Mouse (Mus musculus) heart, embryonic 12.5 days (tissue): Measurements from ENCODE around the gene Ankrd44. TPM values are rescaled to one million over a fixed set of nuclear protein-coding genes. Genes with fewer than 3 reads are reported as not detected.

Experiments
- ATAC-seq: fragments of 200-750 bp; cut with Nextera tagmentation; 2 replicates; pipeline ENCODE4 v1.8.0; 2017; ENCODE audit warnings: moderate TSS enrichment, moderate library complexity; ENCODE audit not compliant: insufficient number of reproducible peaks, low FRiP score
- H3K27ac ChIP-seq: fragments of 300-500 bp; sonication (generic); 2 replicates; pipeline ENCODE4 v1.5.1; 2016; ENCODE audit warnings: mild to moderate bottlenecking, moderate library complexity; ENCODE audit not compliant: poor library complexity, severe bottlenecking
- H3K27me3 ChIP-seq: fragments of 300-500 bp; sonication (generic); replicated peaks from 2 replicates; pipeline ENCODE4 v1.6.1; 2016; ENCODE audit warnings: mild to moderate bottlenecking, moderate library complexity
- H3K36me3 ChIP-seq: fragments of 300-500 bp; sonication (generic); 2 replicates; pipeline ENCODE4 v1.6.1; 2016; ENCODE audit warnings: mild to moderate bottlenecking, moderate library complexity
- H3K4me1 ChIP-seq: fragments of 300-500 bp; sonication (generic); replicated peaks from 2 replicates; pipeline ENCODE4 v1.6.1; 2016; ENCODE audit warnings: mild to moderate bottlenecking
- H3K4me2 ChIP-seq: fragments of 300-500 bp; sonication (generic); 2 replicates; pipeline ENCODE4 v1.6.1; 2016; ENCODE audit warnings: mild to moderate bottlenecking, moderate library complexity
- H3K4me3 ChIP-seq: fragments of 300-500 bp; sonication (generic); 2 replicates; pipeline ENCODE4 v1.5.1; 2016; ENCODE audit warnings: mild to moderate bottlenecking
- H3K9ac ChIP-seq: fragments of 300-500 bp; sonication (generic); 2 replicates; pipeline ENCODE4 v1.6.1; 2016; ENCODE audit warnings: mild to moderate bottlenecking, moderate library complexity
- H3K9me3 ChIP-seq: fragments of 300-500 bp; sonication (generic); replicated peaks from 2 replicates; pipeline ENCODE4 v1.6.1; 2016; ENCODE audit warnings: mild to moderate bottlenecking, moderate library complexity
- WGBS: fragments of 180-500 bp; shearing (Covaris S2); methylation state at CpG from one replicate; pipeline ENCODE4 v1.1.7; 2016; 5-methylcytosine and 5-hydroxymethylcytosine counted together
- polyA plus RNA-seq: library from polyadenylated mRNA; unstranded; fragments of >200 nt; fragmentation: Nextera tagmentation; extraction: Ambion mirVana; gene quantifications from 2 replicates; pipeline ENCODE4 v1.2.1, GENCODE M21; 2016

Gene Ankrd44
- polyA plus RNA-seq, 1 experiment from 2014 or later, result 11.0 TPM

DNA sequence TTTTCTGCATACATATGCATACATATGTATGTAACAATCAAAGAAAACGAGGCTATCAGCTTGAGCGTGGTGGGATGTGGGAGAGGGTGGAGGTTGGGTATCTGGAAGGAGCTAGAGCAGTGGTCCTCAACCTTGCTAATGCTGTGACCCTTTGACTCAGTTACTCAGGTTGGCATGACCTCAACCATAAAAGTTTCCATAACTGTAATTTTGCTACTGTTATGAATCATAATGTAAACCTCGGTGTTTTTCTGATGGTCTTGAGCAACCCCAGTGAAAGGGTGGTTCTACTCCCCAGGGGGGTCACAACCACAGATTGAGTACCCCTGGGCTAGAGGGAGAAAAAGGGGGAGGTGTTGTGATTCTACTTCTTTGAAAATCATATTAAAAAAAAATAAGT, 9.3 kb upstream of the Ankrd44 start:
- Histone ChIP-seq H3K9ac (no peak overlapping the region), H3K9me3 (no peaks in the 10 kb centered on the region), H3K4me2 (no peak overlapping the region), H3K4me3 (no peak overlapping the region), H3K36me3 (no peaks in the 10 kb centered on the region), H3K27me3 (no peaks in the 10 kb centered on the region), H3K4me1 (peaks cover 10% of the 10 kb centered on the region), H3K27ac (no peak overlapping the region)
- ATAC-seq, result no peak
- WGBS, result 80% methylated on average over 3 of the region's 3 CpGs

DNA sequence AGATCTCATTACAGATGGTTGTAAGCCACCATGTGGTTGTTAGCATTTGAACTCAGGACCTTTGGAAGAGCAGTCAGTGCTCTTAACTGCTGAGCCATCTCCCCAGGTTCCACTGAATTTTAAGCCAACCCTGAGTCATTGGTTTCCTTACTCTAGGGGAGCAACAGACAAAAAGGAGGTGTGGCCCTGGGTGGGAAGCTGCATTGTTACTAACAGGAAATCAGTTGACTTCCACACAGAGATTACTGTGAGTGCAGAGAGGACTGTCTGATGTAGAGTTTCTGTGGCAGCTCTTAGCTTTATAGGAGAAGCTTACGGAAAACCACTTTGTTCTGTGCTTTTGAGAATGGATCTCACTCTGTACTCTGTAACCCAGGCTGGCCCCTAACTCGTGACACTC, 8.7 kb upstream of the Ankrd44 start:
- H3K9me3 ChIP-seq, result no peaks in the 10 kb centered on the region
- 60% methylated on average over 2 of the region's 2 CpGs for WGBS
- peak; percentile 18; the same call in 1 of the 2 replicates for ATAC-seq
- H3K4me3 ChIP-seq, result no peak overlapping the region
- peaks cover 11% of the 10 kb centered on the region for H3K4me1 ChIP-seq
- no peak overlapping the region for H3K4me2 ChIP-seq
- no peaks in the 10 kb centered on the region for H3K36me3 ChIP-seq
- no peak overlapping the region for H3K27ac ChIP-seq
- H3K27me3 ChIP-seq, result no peaks in the 10 kb centered on the region
- no peak overlapping the region for H3K9ac ChIP-seq

GRCm38 (mm10) chr1:54933646-54934045, 7.5 kb upstream of the Ankrd44 start:
- H3K27ac ChIP-seq, result no peak overlapping the region
- no peak overlapping the region for H3K9ac ChIP-seq
- no peaks in the 10 kb centered on the region for H3K27me3 ChIP-seq
- peaks cover 11% of the 10 kb centered on the region for H3K4me1 ChIP-seq
- no peaks in the 10 kb centered on the region for H3K36me3 ChIP-seq
- ATAC-seq, result no peak
- WGBS, result 74% methylated on average over 5 of the region's 5 CpGs
- no peak overlapping the region for H3K4me2 ChIP-seq
- no peaks in the 10 kb centered on the region for H3K9me3 ChIP-seq
- no peak overlapping the region for H3K4me3 ChIP-seq

DNA sequence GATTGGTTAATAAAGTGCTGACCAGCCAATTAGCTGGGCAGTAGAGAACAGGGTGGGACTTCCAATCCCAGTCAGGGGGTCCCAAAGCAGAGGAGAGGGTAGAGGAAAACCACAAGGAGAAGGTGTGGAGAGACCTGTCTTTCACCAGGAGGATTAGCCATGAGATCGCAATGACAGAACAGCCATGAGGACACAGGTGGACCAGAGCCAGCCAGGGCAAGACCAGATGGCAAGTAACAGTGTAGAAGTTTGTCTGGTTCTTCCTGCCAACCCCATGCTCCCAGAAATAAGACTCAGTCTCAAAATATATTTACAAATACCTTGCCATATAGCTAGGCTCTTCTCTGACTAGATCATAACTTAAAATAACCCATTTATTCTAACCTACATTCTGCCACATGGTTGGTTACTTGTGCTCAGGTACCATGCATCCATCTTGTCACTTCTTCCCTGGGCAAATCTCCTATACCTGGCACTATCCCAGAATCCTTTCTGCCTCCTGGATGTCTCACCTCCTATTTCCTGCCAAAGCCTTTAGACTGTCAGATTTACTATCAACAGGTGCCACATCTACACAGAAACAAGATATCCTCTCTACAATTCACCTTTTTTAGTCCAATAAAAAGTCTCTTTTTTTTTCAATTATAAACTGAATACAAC, 6.4 kb upstream of the Ankrd44 start:
- Histone ChIP-seq H3K4me1 (peaks cover 11% of the 10 kb centered on the region), H3K4me3 (no peak overlapping the region), H3K4me2 (no peak overlapping the region), H3K27me3 (no peaks in the 10 kb centered on the region), H3K27ac (no peak overlapping the region), H3K36me3 (no peaks in the 10 kb centered on the region), H3K9ac (no peak overlapping the region), H3K9me3 (no peaks in the 10 kb centered on the region)
- ATAC-seq, result no peak
- WGBS, result 100% methylated on average over 1 of the region's 1 CpGs

DNA sequence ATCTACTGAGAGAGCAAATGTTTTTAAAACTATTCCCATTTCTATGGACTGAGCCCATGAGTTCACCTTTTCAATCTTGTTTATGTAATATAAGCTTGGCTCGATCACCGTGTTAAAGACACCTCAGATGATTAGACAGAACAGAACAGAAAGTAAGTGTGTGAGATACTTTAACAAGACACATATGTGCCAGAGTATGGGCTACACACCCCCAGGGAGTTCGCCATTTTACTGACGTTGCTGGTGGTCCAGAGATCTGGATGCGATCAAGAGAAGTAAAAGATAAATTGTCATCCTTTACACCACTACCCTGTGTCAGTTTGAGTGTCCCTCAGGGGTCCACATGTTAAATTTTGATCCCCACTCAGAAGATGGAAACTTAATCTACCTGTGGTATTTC, 5.0 kb upstream of the Ankrd44 start:
- H3K4me3 ChIP-seq, result no peak overlapping the region
- ATAC-seq, result no peak
- no peaks in the 10 kb centered on the region for H3K36me3 ChIP-seq
- no peak overlapping the region for H3K4me2 ChIP-seq
- H3K9ac ChIP-seq, result no peak overlapping the region
- WGBS, result 80% methylated on average over 5 of the region's 5 CpGs
- H3K9me3 ChIP-seq, result no peaks in the 10 kb centered on the region
- H3K27me3 ChIP-seq, result no peaks in the 10 kb centered on the region
- no peak overlapping the region for H3K27ac ChIP-seq
- H3K4me1 ChIP-seq, result peaks cover 11% of the 10 kb centered on the region

DNA sequence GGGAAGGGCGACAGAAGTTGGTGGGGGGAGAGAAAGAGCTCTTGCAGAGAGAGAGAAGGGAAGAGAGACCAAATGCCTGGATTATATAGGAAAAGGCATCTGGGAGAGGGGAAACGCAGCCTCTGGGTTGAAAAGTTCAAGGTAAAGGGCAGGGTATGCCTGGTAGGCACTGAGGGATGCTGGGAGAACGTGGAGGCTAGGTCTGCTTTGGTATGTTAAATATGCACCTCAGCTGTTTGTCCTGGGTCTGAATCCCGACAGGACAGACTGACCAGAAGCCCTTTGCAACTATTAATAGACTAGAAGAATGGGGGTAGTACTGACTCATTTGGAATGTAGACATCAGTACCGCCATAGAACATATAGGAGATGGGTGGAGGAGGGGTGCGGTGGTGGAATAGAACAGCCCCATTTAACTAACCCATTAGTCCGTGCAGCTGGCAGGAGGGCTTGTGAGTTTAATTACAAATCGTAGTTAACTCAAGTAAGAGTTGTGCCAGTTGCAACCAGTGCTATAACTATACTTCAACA, 4.5 kb upstream of the Ankrd44 start:
- WGBS, result 39% methylated on average over 8 of the region's 8 CpGs
- no peak overlapping the region for H3K27ac ChIP-seq
- no peak for ATAC-seq

GRCm38 (mm10) chr1:54925451-54925934, 694 bp downstream of the Ankrd44 start:
- ATAC-seq, result peak; percentile 49; the same call in 1 of the 2 replicates
- Histone ChIP-seq H3K9ac (peak overlapping the region; percentile 91), H3K27ac (peak overlapping the region; percentile 72), H3K4me2 (peak overlapping the region; percentile 72), H3K4me3 (peak overlapping the region; percentile 96), H3K36me3 (no peaks in the 10 kb centered on the region), H3K27me3 (no peaks in the 10 kb centered on the region), H3K9me3 (no peaks in the 10 kb centered on the region), H3K4me1 (peaks cover 35% of the 10 kb centered on the region)
- WGBS, result 1% methylated on average over 30 of the region's 30 CpGs

More for the DNA sequence above, 4.5 kb upstream of the Ankrd44 start:
- Histone ChIP-seq H3K4me1 (peaks cover 11% of the 10 kb centered on the region), H3K27me3 (no peaks in the 10 kb centered on the region), H3K36me3 (no peaks in the 10 kb centered on the region), H3K9me3 (no peaks in the 10 kb centered on the region), H3K4me2 (0 out of 2 replicates have a peak overlapping the region, but pooled peaks have one; percentile 8), H3K4me3 (no peak overlapping the region), H3K9ac (no peak overlapping the region)

DNA sequence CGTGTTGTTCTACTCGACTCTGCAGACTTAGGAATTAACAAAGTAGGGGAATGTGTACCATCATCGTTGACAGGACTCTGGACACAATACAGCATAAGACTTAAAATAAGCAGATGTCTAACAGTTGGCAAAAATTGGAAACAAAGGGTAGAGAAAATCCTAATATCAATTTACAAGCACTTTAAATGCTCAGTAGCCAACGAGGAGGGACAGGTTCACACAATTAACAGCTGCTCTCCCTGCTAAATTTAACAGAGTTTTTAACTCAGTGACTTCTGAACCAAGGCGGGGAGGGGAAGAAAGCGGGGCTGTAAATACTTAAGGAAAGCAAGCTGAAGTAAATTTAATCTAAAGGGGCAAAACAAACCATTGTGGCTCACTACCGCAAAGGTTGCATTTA, 1.4 kb downstream of the Ankrd44 start:
- 47% methylated on average over 7 of the region's 7 CpGs for WGBS
- Histone ChIP-seq H3K27me3 (no peaks in the 10 kb centered on the region), H3K4me3 (peak overlapping the region; percentile 96), H3K9me3 (no peaks in the 10 kb centered on the region), H3K9ac (peak overlapping the region; percentile 91), H3K4me2 (peak overlapping the region; percentile 72), H3K36me3 (no peaks in the 10 kb centered on the region), H3K4me1 (peaks cover 33% of the 10 kb centered on the region), H3K27ac (no peak overlapping the region)
- ATAC-seq, result no peak

DNA sequence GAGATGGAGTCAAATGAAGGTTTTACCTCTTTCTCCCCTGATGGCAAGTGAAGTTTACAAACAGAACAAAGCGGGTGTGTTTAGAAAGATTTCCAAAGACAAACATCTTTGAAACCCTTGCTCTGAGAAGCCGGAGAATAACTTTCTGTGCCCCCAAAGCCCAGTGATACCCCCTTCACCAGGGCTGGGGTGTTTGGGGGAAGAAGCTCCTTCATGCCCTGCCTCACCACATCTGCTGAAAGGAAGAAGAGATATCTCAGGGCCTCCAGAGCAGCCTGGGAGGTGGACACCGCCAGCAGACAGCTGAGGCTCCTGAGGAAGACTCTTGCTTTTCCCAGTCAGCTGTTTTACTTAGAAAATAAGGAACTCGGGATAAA, 1.9 kb downstream of the Ankrd44 start:
- H3K9me3 ChIP-seq, result no peaks in the 10 kb centered on the region
- WGBS, result 57% methylated on average over 4 of the region's 4 CpGs
- peaks cover 33% of the 10 kb centered on the region for H3K4me1 ChIP-seq
- ATAC-seq, result no peak
- H3K4me2 ChIP-seq, result peak overlapping the region; percentile 72
- no peak overlapping the region for H3K27ac ChIP-seq
- H3K36me3 ChIP-seq, result no peaks in the 10 kb centered on the region
- no peaks in the 10 kb centered on the region for H3K27me3 ChIP-seq
- H3K4me3 ChIP-seq, result peak overlapping the region; percentile 96; the same call in 1 of the 2 replicates
- H3K9ac ChIP-seq, result no peak overlapping the region

DNA sequence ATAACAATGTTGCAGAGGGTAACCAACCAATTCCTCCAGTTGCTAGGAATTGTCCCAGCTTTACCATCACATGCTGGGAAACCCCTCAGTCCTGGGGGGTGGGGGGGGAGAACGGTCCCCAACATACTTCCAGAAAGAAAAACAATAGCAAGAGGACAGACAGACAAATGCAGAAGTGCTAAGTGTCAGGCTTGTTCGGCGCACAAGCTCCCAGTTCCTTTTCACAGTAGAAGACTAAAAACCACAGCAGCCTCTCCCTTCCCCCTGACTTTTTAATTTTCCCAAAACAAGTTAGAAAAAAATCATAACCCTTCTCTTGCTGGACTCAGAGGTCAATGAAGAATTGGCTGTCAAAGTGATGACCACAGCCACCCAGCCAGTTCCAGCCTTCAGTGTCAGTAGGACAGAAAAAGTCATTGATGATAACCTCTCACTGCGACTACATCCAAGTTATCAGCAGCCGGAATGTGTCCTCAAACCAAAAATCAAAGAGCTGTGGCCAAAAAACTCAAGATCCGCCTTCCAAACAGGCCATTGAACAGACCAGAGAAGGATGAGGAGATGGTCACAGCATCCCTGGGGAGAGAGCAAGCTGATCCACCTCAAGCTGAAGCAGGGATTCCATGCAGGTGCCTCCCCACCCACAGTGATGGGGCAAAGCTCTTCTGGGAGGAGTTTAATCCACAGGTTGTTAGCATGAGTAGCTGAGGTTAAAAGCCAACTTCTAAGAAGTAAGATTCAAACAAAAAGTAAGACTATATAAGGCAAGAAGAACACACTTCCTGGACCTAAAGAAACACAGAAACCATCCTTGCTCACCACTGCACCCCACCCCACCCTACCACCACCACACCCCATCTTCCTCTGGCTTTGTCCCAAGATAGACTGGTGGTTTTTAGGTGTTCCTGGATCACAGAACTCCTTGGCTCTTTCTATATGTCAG, 2.5 kb downstream of the Ankrd44 start:
- WGBS, result 61% methylated on average over 6 of the region's 6 CpGs
- H3K4me1 ChIP-seq, result peaks cover 33% of the 10 kb centered on the region
- peak overlapping the region; percentile 72; the same call in 1 of the 2 replicates for H3K4me2 ChIP-seq
- H3K9me3 ChIP-seq, result no peaks in the 10 kb centered on the region
- H3K36me3 ChIP-seq, result no peaks in the 10 kb centered on the region
- H3K27ac ChIP-seq, result no peak overlapping the region
- H3K27me3 ChIP-seq, result no peaks in the 10 kb centered on the region
- H3K4me3 ChIP-seq, result no peak overlapping the region
- H3K9ac ChIP-seq, result no peak overlapping the region
- no peak for ATAC-seq

DNA sequence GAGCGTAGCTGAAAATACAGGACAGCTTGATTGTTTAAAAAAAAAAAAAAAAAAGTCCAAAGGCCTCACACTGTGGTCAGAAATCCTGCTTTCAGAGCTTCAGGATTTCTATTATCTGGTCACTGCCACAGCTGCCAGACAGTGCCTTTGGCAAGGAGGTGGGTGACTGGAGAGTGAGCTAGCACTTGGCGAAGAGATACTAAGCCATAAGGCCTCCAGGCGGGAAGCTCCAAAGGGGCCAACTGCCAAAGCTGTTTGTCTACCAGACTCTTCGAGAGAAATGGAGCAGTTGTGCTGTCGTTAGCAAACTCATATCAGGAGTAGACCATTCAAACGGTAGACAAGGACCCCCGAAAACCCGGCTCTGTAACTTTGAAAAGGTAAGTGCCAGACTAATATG, 3.5 kb downstream of the Ankrd44 start:
- H3K27me3 ChIP-seq, result no peaks in the 10 kb centered on the region
- H3K9ac ChIP-seq, result no peak overlapping the region
- peaks cover 33% of the 10 kb centered on the region for H3K4me1 ChIP-seq
- no peak overlapping the region for H3K27ac ChIP-seq
- ATAC-seq, result no peak
- no peak overlapping the region for H3K4me3 ChIP-seq
- no peaks in the 10 kb centered on the region for H3K36me3 ChIP-seq
- H3K4me2 ChIP-seq, result no peak overlapping the region
- WGBS, result 65% methylated on average over 8 of the region's 8 CpGs
- no peaks in the 10 kb centered on the region for H3K9me3 ChIP-seq
